Mouse (Mus musculus) G1E (cell line): ENCODE measurements around the gene Osbpl11.

Experiments used
- CTCF ChIP-seq: IDR thresholded peaks from 2 replicates; pipeline ENCODE4 v1.5.1; 2012; ENCODE audit warnings: low read depth, low read length, inconsistent platforms, mixed read lengths
- POLR2AphosphoS5 ChIP-seq: IDR thresholded peaks from 2 replicates; pipeline ENCODE4 v1.6.1; 2012; ENCODE audit warnings: low read depth, low read length, inconsistent platforms; ENCODE audit not compliant: insufficient replicate concordance

DNA sequence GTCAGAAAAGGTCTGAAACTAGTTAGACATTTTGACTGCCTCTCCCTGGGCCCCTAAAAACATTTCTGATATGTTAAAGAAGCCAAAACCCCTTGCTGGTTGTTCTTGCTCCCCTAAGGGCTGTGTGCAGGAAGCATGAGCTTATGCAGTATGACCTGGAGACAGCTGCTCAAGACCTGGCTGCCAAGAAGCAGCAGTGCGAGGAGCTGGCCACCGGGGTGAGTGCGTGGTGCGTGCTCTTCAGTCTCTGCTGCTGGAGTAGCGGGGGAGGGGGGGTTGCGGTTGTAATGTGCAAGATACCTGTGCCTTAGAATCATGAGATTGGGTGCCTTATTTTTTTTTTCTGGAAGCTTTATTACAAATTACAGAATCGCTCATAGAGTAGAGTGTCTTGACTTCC lies 105.1 kb downstream of the Osbpl11 start:
- TF ChIP-seq POLR2AphosphoS5 (no peak), CTCF (no peak)
